Mouse (Mus musculus): ENCODE data around the gene Trim62.

Trim62 gene

GRCm38 (mm10) chr4:128958849-128959248 is 75.5 kb downstream of the Trim62 start:
- no peak for DNase-seq (ENCODE audit: low read depth, low spot score)

- no peak for DNase-seq (ENCODE audit: low read depth, low spot score)
These were observed 76.3 kb downstream of the Trim62 start for GRCm38 (mm10) chr4:128959676-128960075.
